Comparison of ENCODE assay signal across 12 mouse cellular contexts in the genomic region with DNA sequence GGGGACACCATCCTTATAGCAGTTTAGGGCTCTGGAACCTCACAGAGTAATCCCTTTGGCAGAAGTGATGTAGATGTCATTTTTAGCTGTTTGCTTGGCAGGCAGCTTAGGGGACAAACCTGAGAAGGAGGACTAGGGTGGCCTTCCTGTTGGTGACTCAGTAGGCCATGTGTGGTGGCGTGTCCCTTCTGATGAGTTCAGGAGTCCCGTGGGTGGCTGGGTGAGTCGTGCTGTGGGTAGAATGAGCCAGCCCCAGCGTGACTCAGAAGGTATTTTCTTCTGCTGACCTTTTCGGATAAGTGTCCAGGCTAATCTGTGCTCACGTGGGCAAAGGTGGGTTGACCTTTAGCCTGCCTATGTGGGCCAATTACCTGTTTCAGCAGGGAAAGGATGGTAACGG. TPM values are rescaled to one million over a fixed set of nuclear protein-coding genes. Genes with fewer than 3 reads are reported as not detected.
DNase-seq lines count a peak whose midpoint lies in the region; ATAC-seq and TF ChIP-seq lines count a peak whose summit lies in the region.
"Had no signal": no experiment of that assay in that cellular context is flagged by ENCODE, and none has a peak within 500 bp of the region (broad histone marks: within the 10 kb centered on the region; RNA-seq: fewer than 3 reads in every experiment).

No protein-coding gene starts in this region.

- peak overlapping the region; percentile 98; the same call in 1 of the 2 replicates for H3K9ac ChIP-seq in heart, embryonic 14.5 days (ENCODE audit: low read length)
- no peak overlapping the region for H3K9ac ChIP-seq in heart, postnatal 0 days (replicated peaks; ENCODE audit: low read depth, low read length)
- H3K9ac ChIP-seq: embryonic facial prominence, embryonic 15.5 days; limb, embryonic 12.5 days had no signal

- ATAC-seq in heart, embryonic 14.5 days (ENCODE audit: insufficient number of reproducible peaks, insufficient read depth, low FRiP score, low read depth) = no peak
- no peak for ATAC-seq in heart, postnatal 0 days (ENCODE audit: insufficient read depth, low read depth)

- H3K9me3 ChIP-seq in heart, embryonic 14.5 days (ENCODE audit: control insufficient read depth, low read length) = no peaks in the 10 kb centered on the region
- H3K9me3 ChIP-seq in heart, postnatal 0 days (replicated peaks; ENCODE audit: control insufficient read depth, low read length) = no peaks in the 10 kb centered on the region
- no peaks in the 10 kb centered on the region for H3K9me3 ChIP-seq in embryonic facial prominence, embryonic 10.5 days
- H3K9me3 ChIP-seq: embryonic facial prominence, embryonic 15.5 days; limb, embryonic 12.5 days; neural tube, embryonic 13.5 days had no signal

- intact Hi-C loops in heart, postnatal 14 days (cut with DNase I) = loop anchor here (2.0 kb wide), 1 partner anchor 16 kb away; no protein-coding TSS in a partner anchor

- peak overlapping the region; percentile 15 to 87; a peak in 2 of 4 replicates for H3K27ac ChIP-seq in heart, embryonic 14.5 days (replicated peaks in 1 of 2; ENCODE audit: control insufficient read depth in 1 of 2, insufficient read depth in 1 of 2, low read depth in 2 of 2, low read length in 2 of 2)
- H3K27ac ChIP-seq in heart, postnatal 0 days (ENCODE audit: low read depth) = peak overlapping the region; percentile 87
- no peak overlapping the region for H3K27ac ChIP-seq in embryonic facial prominence, embryonic 10.5 days (replicated peaks)
- H3K27ac ChIP-seq: embryonic facial prominence, embryonic 15.5 days; limb, embryonic 12.5 days had no signal

- no peak for DNase-seq in heart, postnatal 14 days
- DNase-seq in 3134 (ENCODE audit: extremely low read depth, insufficient read length, low spot score) = peak; percentile 74
- DNase-seq in 416B (ENCODE audit: low read depth) = peak; percentile 63
- no peak for DNase-seq in heart, postnatal 0 days (ENCODE audit: low spot score)
- no peak for DNase-seq in embryonic facial prominence, embryonic 10.5 days (ENCODE audit: low spot score)
- DNase-seq in frontal cortex, postnatal 25 days (ENCODE audit: low spot score in 2 of 2) = no peak
- DNase-seq: kidney, postnatal 4 days; lung, postnatal 4 days had no signal

- H3K27me3 ChIP-seq in heart, embryonic 14.5 days (ENCODE audit: control insufficient read depth, insufficient read depth, low read length) = no peaks in the 10 kb centered on the region
- no peaks in the 10 kb centered on the region for H3K27me3 ChIP-seq in heart, postnatal 0 days (ENCODE audit: control insufficient read depth, insufficient read depth, low read length)
- H3K27me3 ChIP-seq in embryonic facial prominence, embryonic 10.5 days (replicated peaks; ENCODE audit: low read depth, poor library complexity, severe bottlenecking) = no peaks in the 10 kb centered on the region
- H3K27me3 ChIP-seq: embryonic facial prominence, embryonic 15.5 days; limb, embryonic 12.5 days; neural tube, embryonic 13.5 days had no signal

- 52% methylated on average over 7 of the region's 7 CpGs for WGBS in heart, embryonic 14.5 days
- 38% methylated on average over 7 of the region's 7 CpGs for WGBS in heart, postnatal 0 days
- 81% methylated on average over 7 of the region's 7 CpGs for WGBS in embryonic facial prominence, embryonic 10.5 days

- H3K4me2 ChIP-seq in heart, embryonic 14.5 days (ENCODE audit: low read length) = peak overlapping the region; percentile 90; the same call in 1 of the 2 replicates
- no peak overlapping the region for H3K4me2 ChIP-seq in heart, postnatal 0 days (ENCODE audit: low read depth, low read length)
- H3K4me2 ChIP-seq: embryonic facial prominence, embryonic 15.5 days; limb, embryonic 12.5 days; neural tube, embryonic 13.5 days had no signal

- no peaks in the 10 kb centered on the region for H3K36me3 ChIP-seq in heart, embryonic 14.5 days (ENCODE audit: control insufficient read depth, insufficient read depth, low read length)
- H3K36me3 ChIP-seq in heart, postnatal 0 days (replicated peaks; ENCODE audit: control insufficient read depth, insufficient read depth, low read length) = no peaks in the 10 kb centered on the region
- H3K36me3 ChIP-seq in embryonic facial prominence, embryonic 10.5 days (replicated peaks) = peaks cover 12% of the 10 kb centered on the region
- H3K36me3 ChIP-seq: embryonic facial prominence, embryonic 15.5 days; neural tube, embryonic 13.5 days had no signal

- no peak for TF ChIP-seq CTCF in heart, postnatal 0 days (IDR thresholded peaks at IDR 0.05; ENCODE audit: low read depth)

- H3K4me1 ChIP-seq in heart, embryonic 14.5 days (ENCODE audit: control insufficient read depth in 2 of 2, insufficient read depth in 2 of 2, low read length in 2 of 2) = peaks cover 43 to 62% of the 10 kb centered on the region in 2 experiments
- H3K4me1 ChIP-seq in heart, postnatal 0 days (ENCODE audit: control insufficient read depth, insufficient read depth) = peaks cover 65% of the 10 kb centered on the region
- H3K4me1 ChIP-seq in embryonic facial prominence, embryonic 10.5 days = peaks cover 64% of the 10 kb centered on the region

- TF ChIP-seq EP300 in heart, postnatal 0 days (IDR thresholded peaks at IDR 0.05; ENCODE audit: low read depth) = no peak

- no peak overlapping the region for H3K4me3 ChIP-seq in heart, embryonic 14.5 days (ENCODE audit: control insufficient read depth in 1 of 2, insufficient read depth in 1 of 2, low read depth in 1 of 2, low read length in 2 of 2)
- no peak overlapping the region for H3K4me3 ChIP-seq in heart, postnatal 0 days (ENCODE audit: low read depth, low read length)
- H3K4me3 ChIP-seq in embryonic facial prominence, embryonic 10.5 days = no peak overlapping the region
- H3K4me3 ChIP-seq: embryonic facial prominence, embryonic 15.5 days; limb, embryonic 12.5 days; neural tube, embryonic 13.5 days had no signal

RNA-seq across cellular contexts. Expression of a gene that starts 3.6 kb away (rescaled TPM):
- polyA plus RNA-seq in heart, embryonic 14.5 days (2014; fragmentation: Nextera tagmentation; extraction: Ambion mirVana) = 26.5 and 28.2 TPM in 2 replicates
- 10 to 100 TPM; 55.1 to 56.3 TPM for total RNA-seq in heart, postnatal 14 days (2021)
- total RNA-seq in heart, postnatal 0 days (2014; rRNA removed; ENCODE audit: low replicate concordance) = 19.4 and 32.8 TPM in 2 replicates
- polyA plus RNA-seq in heart, postnatal 0 days (2015; fragmentation: Nextera tagmentation; extraction: Ambion mirVana) = 13.1 and 14.0 TPM in 2 replicates
- polyA plus RNA-seq in embryonic facial prominence, embryonic 10.5 days (2016; fragmentation: Nextera tagmentation; extraction: Ambion mirVana) = 23.5 and 25.0 TPM in 2 replicates

RNA-seq across cellular contexts. Expression of a gene that starts 16.6 kb away (rescaled TPM):
- 45.0 and 54.5 TPM in 2 replicates for polyA plus RNA-seq in heart, embryonic 14.5 days (2014; fragmentation: Nextera tagmentation; extraction: Ambion mirVana)
- total RNA-seq in heart, postnatal 14 days (2021) = 10 to 100 TPM; 44.6 to 47.8 TPM
- 72.7 and 77.9 TPM in 2 replicates for total RNA-seq in heart, postnatal 0 days (2014; rRNA removed; ENCODE audit: low replicate concordance)
- polyA plus RNA-seq in heart, postnatal 0 days (2015; fragmentation: Nextera tagmentation; extraction: Ambion mirVana) = 31.6 and 34.3 TPM in 2 replicates
- polyA plus RNA-seq in embryonic facial prominence, embryonic 10.5 days (2016; fragmentation: Nextera tagmentation; extraction: Ambion mirVana) = 60.5 and 61.5 TPM in 2 replicates

RNA-seq across cellular contexts. Expression of a gene that starts 39.3 kb away (rescaled TPM):
- polyA plus RNA-seq in heart, embryonic 14.5 days (2014; fragmentation: Nextera tagmentation; extraction: Ambion mirVana) = 49.2 and 51.0 TPM in 2 replicates
- total RNA-seq in heart, postnatal 14 days (2021) = 10 to 100 TPM; 27.0 to 31.6 TPM
- total RNA-seq in heart, postnatal 0 days (2014; rRNA removed; ENCODE audit: low replicate concordance) = 8.8 and 12.7 TPM in 2 replicates
- polyA plus RNA-seq in heart, postnatal 0 days (2015; fragmentation: Nextera tagmentation; extraction: Ambion mirVana) = 25.2 and 26.0 TPM in 2 replicates
- 114 and 127 TPM in 2 replicates for polyA plus RNA-seq in embryonic facial prominence, embryonic 10.5 days (2016; fragmentation: Nextera tagmentation; extraction: Ambion mirVana)

RNA-seq across cellular contexts. Expression of a gene that starts 39.8 kb away (rescaled TPM):
- 71.1 and 75.4 TPM in 2 replicates for polyA plus RNA-seq in heart, embryonic 14.5 days (2014; fragmentation: Nextera tagmentation; extraction: Ambion mirVana)
- 10 to 100 TPM; 35.7 to 36.3 TPM for total RNA-seq in heart, postnatal 14 days (2021)
- 29.3 and 50.6 TPM in 2 replicates for total RNA-seq in heart, postnatal 0 days (2014; rRNA removed; ENCODE audit: low replicate concordance)
- polyA plus RNA-seq in heart, postnatal 0 days (2015; fragmentation: Nextera tagmentation; extraction: Ambion mirVana) = 41.8 and 44.4 TPM in 2 replicates
- 181 and 184 TPM in 2 replicates for polyA plus RNA-seq in embryonic facial prominence, embryonic 10.5 days (2016; fragmentation: Nextera tagmentation; extraction: Ambion mirVana)

RNA-seq across cellular contexts. Expression of a gene that starts 46.4 kb away (rescaled TPM):
- 0.12 TPM in 1 of 2 replicates, not detected in the other for polyA plus RNA-seq in heart, embryonic 14.5 days (2014; fragmentation: Nextera tagmentation; extraction: Ambion mirVana)
- total RNA-seq in heart, postnatal 14 days (2021) = under 1 TPM; 0.56 to 0.65 TPM
- total RNA-seq in heart, postnatal 0 days (2014; rRNA removed; ENCODE audit: low replicate concordance) = 4.0 TPM in 1 of 2 replicates, not detected in the other
- 0.18 and 0.22 TPM in 2 replicates for polyA plus RNA-seq in heart, postnatal 0 days (2015; fragmentation: Nextera tagmentation; extraction: Ambion mirVana)
- 0.11 and 0.17 TPM in 2 replicates for polyA plus RNA-seq in embryonic facial prominence, embryonic 10.5 days (2016; fragmentation: Nextera tagmentation; extraction: Ambion mirVana)
- polyA plus RNA-seq: limb, embryonic 12.5 days had no signal

Comparison
In these comparisons a context has a peak if more than half of its experiments do, and no peak if none do; other contexts are left out.
1. DNase-seq: peak in 3134 (single experiment) and 416B (single experiment); none in heart, postnatal 14 days (0 of 2), heart, postnatal 0 days (single experiment), embryonic facial prominence, embryonic 10.5 days (single experiment) and frontal cortex, postnatal 25 days (0 of 2).